Mouse (Mus musculus): ENCODE measurements around the gene Birc2. TPM values are rescaled to one million over a fixed set of nuclear protein-coding genes. Genes with fewer than 3 reads are reported as not detected.

The Birc2 gene
- polyA plus RNA-seq, 1 experiment from 2014 or later, result 13.8 TPM

DNA sequence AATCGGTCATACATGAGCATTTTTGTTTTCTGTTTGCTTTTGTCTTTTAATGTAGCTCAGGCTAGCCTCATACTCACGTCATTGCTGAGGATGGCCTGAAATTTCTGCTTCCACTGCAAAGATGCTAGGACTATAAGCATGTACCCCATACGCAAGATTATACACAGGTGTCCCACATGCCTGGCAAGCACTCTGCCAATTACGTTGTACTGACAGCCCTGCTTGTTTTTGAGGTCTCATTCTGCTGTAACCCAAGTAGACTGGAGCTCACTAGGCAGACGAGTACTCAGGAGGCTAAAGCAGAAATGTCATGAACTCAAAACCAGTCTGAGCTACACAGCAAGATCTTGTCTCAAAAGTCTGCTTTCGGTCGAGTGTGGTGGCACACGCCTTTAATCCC lies 15.0 kb upstream of the Birc2 start:
- H3K9me3 ChIP-seq (ENCODE audit: low read length), result no peaks in the 10 kb centered on the region
- DNase-seq, result no peak
- H3K27ac ChIP-seq (ENCODE audit: low read depth), result no peak overlapping the region
- H3K4me2 ChIP-seq (ENCODE audit: low read depth, low read length), result no peak overlapping the region
- H3K27me3 ChIP-seq (ENCODE audit: insufficient read depth, low read length), result no peaks in the 10 kb centered on the region
- H3K36me3 ChIP-seq (replicated peaks; ENCODE audit: insufficient read depth, low read length), result peaks cover 39% of the 10 kb centered on the region
- no peak overlapping the region for H3K4me3 ChIP-seq (ENCODE audit: low read depth, low read length)
- H3K4me1 ChIP-seq (ENCODE audit: insufficient read depth), result no peaks in the 10 kb centered on the region
- no peak overlapping the region for H3K9ac ChIP-seq (replicated peaks)
- WGBS (ENCODE audit: insufficient replicate concordance), result 88% methylated on average over 8 of the region's 8 CpGs
- no peak for ATAC-seq
- TF ChIP-seq EP300 (IDR thresholded peaks at IDR 0.05; ENCODE audit: low read depth) (no peak), CTCF (IDR thresholded peaks at IDR 0.05; ENCODE audit: low read depth) (no peak)

- ATAC-seq (no peak), DNase-seq (no peak)
- Histone ChIP-seq H3K9me3 (ENCODE audit: low read length) (no peaks in the 10 kb centered on the region), H3K4me1 (ENCODE audit: insufficient read depth) (peaks cover 5% of the 10 kb centered on the region; the same call in 1 of the 2 replicates), H3K27ac (ENCODE audit: low read depth) (no peak overlapping the region), H3K36me3 (replicated peaks; ENCODE audit: insufficient read depth, low read length) (peaks cover 30% of the 10 kb centered on the region), H3K9ac (replicated peaks) (no peak overlapping the region), H3K4me3 (ENCODE audit: low read depth, low read length) (no peak overlapping the region), H3K4me2 (ENCODE audit: low read depth, low read length) (no peak overlapping the region), H3K27me3 (ENCODE audit: insufficient read depth, low read length) (no peaks in the 10 kb centered on the region)
- 88% methylated on average over 18 of the region's 18 CpGs for WGBS (ENCODE audit: insufficient replicate concordance)
- no peak for TF ChIP-seq CTCF (IDR thresholded peaks at IDR 0.05; ENCODE audit: low read depth)
- TF ChIP-seq EP300 (IDR thresholded peaks at IDR 0.05; ENCODE audit: low read depth), result no peak
Observed at GRCm38 (mm10) chr9:7848191-7848590, 11.3 kb upstream of the Birc2 start.

DNA sequence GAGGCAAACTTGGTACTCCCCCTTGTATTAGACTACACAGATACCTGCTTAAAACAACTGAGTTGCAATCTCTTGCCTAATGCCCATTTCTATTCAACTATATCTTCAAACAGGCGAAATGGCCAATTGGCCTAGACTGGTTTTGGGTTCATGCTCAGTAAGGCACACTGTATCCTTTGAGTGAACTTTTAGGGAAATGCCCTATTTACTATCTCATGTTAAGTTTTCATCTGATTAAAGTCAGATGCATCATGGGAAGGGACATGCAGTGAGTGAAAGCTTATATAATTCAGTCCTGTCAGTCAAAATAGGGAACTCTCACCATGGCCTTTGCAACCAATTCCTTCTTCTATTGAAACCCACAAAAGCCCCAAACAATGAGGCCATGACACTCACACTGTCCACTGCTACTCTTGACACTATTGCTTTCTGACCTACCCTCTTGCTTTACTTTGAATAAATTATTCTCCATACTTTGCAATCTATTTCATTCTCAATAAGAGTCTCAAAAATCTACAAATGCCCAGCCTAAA lies 9.9 kb upstream of the Birc2 start:
- H3K36me3 ChIP-seq (replicated peaks; ENCODE audit: insufficient read depth, low read length), result peaks cover 27% of the 10 kb centered on the region
- no peak overlapping the region for H3K4me2 ChIP-seq (ENCODE audit: low read depth, low read length)
- TF ChIP-seq CTCF (IDR thresholded peaks at IDR 0.05; ENCODE audit: low read depth) (no peak), EP300 (IDR thresholded peaks at IDR 0.05; ENCODE audit: low read depth) (no peak)
- H3K27ac ChIP-seq (ENCODE audit: low read depth), result no peak overlapping the region
- no peak for DNase-seq
- no peak overlapping the region for H3K9ac ChIP-seq (replicated peaks)
- no peak overlapping the region for H3K4me3 ChIP-seq (ENCODE audit: low read depth, low read length)
- WGBS (ENCODE audit: insufficient replicate concordance), result 79% methylated on average over 1 of the region's 1 CpGs
- peaks cover 5% of the 10 kb centered on the region; the same call in 1 of the 2 replicates for H3K4me1 ChIP-seq (ENCODE audit: insufficient read depth)
- H3K9me3 ChIP-seq (ENCODE audit: low read length), result no peaks in the 10 kb centered on the region
- no peaks in the 10 kb centered on the region for H3K27me3 ChIP-seq (ENCODE audit: insufficient read depth, low read length)
- ATAC-seq, result no peak

DNA sequence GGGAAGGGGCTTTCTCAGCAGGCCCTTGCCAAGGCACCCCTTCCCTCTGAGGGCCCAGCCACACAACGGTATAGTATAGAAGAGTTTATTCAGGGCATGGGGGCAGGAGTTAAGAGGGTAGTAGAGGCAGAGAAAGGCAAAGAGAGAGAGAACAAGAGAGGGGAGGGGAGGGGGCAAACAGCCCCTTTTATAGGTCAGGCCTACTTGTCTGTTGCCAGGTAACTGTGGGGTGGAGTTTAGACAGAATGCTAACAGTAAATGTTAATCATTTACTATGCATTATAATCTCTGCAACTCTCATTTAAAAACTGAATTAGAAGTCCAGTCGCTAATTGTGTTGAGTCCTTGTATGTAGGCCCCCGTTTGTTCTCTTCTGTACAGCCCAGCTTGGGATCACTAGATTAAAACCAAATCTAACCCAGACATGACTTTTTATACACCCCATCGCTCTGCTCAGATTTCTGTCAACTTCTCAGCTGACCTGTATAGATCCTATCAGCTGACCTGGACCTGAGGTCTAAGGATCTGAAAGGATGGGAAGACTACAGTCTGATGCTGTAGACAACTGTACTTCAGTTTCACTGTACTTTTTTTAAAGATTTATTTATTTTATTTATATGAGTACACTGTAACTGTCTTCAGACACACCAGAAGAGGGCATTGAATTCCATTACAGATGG lies 8.5 kb upstream of the Birc2 start:
- peaks cover 17% of the 10 kb centered on the region for H3K36me3 ChIP-seq (replicated peaks; ENCODE audit: insufficient read depth, low read length)
- H3K4me2 ChIP-seq (ENCODE audit: low read depth, low read length), result no peak overlapping the region
- H3K9me3 ChIP-seq (ENCODE audit: low read length), result no peaks in the 10 kb centered on the region
- H3K4me3 ChIP-seq (ENCODE audit: low read depth, low read length), result no peak overlapping the region
- 66% methylated on average over 4 of the region's 4 CpGs for WGBS (ENCODE audit: insufficient replicate concordance)
- H3K27ac ChIP-seq (ENCODE audit: low read depth), result no peak overlapping the region
- H3K4me1 ChIP-seq (ENCODE audit: insufficient read depth), result peaks cover 5% of the 10 kb centered on the region; the same call in 1 of the 2 replicates
- DNase-seq, result no peak
- peak; percentile 74 for ATAC-seq
- H3K27me3 ChIP-seq (ENCODE audit: insufficient read depth, low read length), result no peaks in the 10 kb centered on the region
- TF ChIP-seq CTCF (IDR thresholded peaks at IDR 0.05; ENCODE audit: low read depth), result no peak
- no peak for TF ChIP-seq EP300 (IDR thresholded peaks at IDR 0.05; ENCODE audit: low read depth)
- 0 out of 2 replicates have a peak overlapping the region, but pooled peaks have one; percentile 2 for H3K9ac ChIP-seq (replicated peaks)

GRCm38 (mm10) chr9:7841221-7841620 lies 4.4 kb upstream of the Birc2 start:
- H3K9ac ChIP-seq (replicated peaks), result no peak overlapping the region
- H3K4me3 ChIP-seq (ENCODE audit: low read depth, low read length), result no peak overlapping the region
- ATAC-seq, result no peak
- no peak overlapping the region for H3K4me2 ChIP-seq (ENCODE audit: low read depth, low read length)
- WGBS (ENCODE audit: insufficient replicate concordance), result 81% methylated on average over 6 of the region's 6 CpGs
- peaks cover 8% of the 10 kb centered on the region; the same call in 1 of the 2 replicates for H3K4me1 ChIP-seq (ENCODE audit: insufficient read depth)
- H3K27me3 ChIP-seq (ENCODE audit: insufficient read depth, low read length), result no peaks in the 10 kb centered on the region
- H3K27ac ChIP-seq (ENCODE audit: low read depth), result no peak overlapping the region
- DNase-seq, result no peak
- TF ChIP-seq EP300 (IDR thresholded peaks at IDR 0.05; ENCODE audit: low read depth) (no peak), CTCF (IDR thresholded peaks at IDR 0.05; ENCODE audit: low read depth) (no peak)
- H3K36me3 ChIP-seq (replicated peaks; ENCODE audit: insufficient read depth, low read length), result no peaks in the 10 kb centered on the region
- no peaks in the 10 kb centered on the region for H3K9me3 ChIP-seq (ENCODE audit: low read length)

DNA sequence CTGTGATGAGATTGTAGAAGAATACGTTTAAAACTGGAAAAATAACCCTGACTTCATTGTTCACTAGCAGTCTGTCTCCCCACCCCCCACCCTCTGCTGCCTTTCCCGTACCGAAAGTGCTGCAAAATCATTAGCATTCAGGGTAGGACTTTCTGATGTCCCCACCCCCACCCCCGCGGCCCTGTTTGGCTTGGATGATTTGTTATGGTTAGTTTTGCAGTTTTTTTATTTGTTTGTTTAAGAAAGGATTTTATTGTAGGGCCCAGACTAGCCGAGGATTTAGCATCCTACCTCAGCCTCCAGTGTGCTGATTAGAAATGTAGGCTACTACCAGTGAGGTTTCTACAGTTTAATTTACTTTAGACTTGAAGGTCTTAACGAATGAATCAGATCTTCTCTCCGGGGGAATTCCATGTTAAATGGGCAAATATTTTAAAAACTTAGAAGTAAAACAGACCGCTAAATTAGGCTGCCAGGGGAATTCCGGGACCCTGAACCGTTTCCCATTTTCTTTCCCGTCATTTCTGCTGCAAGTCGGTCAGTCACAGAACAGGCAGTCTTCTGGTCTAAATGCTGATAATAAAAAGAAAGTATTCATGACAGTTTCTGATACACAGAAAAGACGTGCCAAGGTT lies 1.1 kb upstream of the Birc2 start:
- WGBS (ENCODE audit: insufficient replicate concordance), result 23% methylated on average over 14 of the region's 14 CpGs
- peak overlapping the region; percentile 70 for H3K4me3 ChIP-seq (ENCODE audit: low read depth, low read length)
- DNase-seq (peak; percentile 67), ATAC-seq (peak; percentile 15; the same call in 1 of the 2 replicates)
- peak overlapping the region; percentile 87 for H3K9ac ChIP-seq (replicated peaks)
- TF ChIP-seq EP300 (IDR thresholded peaks at IDR 0.05; ENCODE audit: low read depth), result no peak
- TF ChIP-seq CTCF (IDR thresholded peaks at IDR 0.05; ENCODE audit: low read depth), result no peak
- H3K9me3 ChIP-seq (ENCODE audit: low read length), result no peaks in the 10 kb centered on the region
- no peaks in the 10 kb centered on the region for H3K27me3 ChIP-seq (ENCODE audit: insufficient read depth, low read length)
- H3K27ac ChIP-seq (ENCODE audit: low read depth), result peak overlapping the region; percentile 98
- peaks cover 11% of the 10 kb centered on the region for H3K4me1 ChIP-seq (ENCODE audit: insufficient read depth)
- peak overlapping the region; percentile 73 for H3K4me2 ChIP-seq (ENCODE audit: low read depth, low read length)
- H3K36me3 ChIP-seq (replicated peaks; ENCODE audit: insufficient read depth, low read length), result peaks cover 14% of the 10 kb centered on the region

Data from liver, postnatal 0 days (tissue).